Mouse (Mus musculus) right cerebral cortex, postnatal 36 days (tissue): Measurements from ENCODE around the gene Dusp18.
A peak's percentile ranks its signal among the peaks of the same experiment; 100 is the strongest.

Experiments
- DNase-seq, 2 experiments: peaks; one replicate each; pipeline ENCODE4 v3.0.0; 2022; ENCODE audit warnings: low spot score in 2 of 2, mixed read lengths in 1 of 2

Dusp18 gene

DNA sequence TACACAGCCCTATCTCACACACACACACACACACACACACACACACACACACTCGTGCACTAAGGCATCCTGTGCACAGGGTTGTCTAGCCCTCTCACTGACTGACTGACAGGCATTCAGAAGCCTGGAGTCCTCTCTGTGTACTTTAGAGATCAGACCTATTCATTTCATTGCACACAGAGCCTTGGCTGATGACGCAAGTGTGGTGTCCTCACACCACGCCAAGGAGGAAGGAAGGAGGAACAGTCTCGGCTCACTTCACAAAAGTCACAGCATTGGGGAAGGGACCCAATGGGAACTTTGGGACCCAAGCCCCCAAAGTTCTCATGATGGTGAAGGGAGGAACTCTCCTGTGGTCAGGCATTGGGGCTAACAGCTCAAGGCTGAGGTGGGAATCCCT, 35.0 kb downstream of the Dusp18 start:
- DNase-seq = no peak

DNA sequence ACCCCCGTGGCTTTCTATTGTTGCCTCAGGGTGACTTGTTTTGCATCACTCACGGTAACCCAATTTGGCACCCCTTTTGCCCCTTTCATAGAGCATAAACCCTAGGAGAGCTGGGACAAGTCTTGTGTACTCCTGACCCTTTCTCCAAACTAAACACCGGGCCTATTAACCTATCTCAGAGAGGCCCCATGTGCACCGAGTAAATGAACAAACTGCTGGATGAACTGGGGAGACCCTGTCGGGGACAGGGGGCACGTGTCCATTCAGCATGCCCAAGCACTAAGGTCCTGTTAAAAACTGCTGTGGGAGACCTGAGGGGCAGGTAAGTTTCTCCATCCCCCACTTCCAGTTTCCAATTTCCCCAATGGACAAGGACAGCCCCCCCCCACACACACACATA, 35.9 kb downstream of the Dusp18 start:
- no peak for DNase-seq

DNA sequence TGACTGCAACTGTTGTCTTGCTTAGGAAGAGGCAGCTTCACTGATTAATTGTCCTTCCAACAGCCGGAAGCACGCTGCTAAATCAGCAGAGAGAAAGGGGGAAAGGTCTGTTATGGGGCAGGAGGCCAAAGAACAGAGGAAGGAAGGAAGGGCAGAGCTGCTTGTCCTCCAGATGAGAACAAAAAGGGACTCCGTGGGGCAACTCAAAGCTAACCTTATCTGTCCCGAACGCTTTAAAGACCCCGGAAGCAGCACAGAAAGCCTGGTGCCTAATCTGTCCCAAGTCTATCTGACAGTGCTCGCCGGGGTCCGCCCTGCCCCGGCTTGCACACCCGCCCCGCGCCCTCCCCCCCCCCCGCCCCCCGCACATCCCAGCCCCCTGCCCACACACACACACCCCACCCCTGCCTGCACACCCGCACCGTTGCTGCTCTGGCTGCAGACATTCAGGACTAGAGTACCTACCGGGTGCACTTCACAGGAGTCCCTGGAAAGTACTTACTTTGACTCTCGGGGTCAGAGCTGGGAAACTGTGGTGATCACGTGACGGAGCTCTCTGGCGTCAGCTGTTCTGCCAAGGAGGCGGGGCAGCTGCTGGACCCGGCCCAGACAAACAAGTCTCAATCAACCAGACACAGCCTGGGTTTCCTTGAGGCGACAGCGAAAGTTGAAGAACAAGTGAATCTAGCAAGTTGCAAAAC, 36.6 kb downstream of the Dusp18 start, which contains the start of gene Tcn2:
Tcn2 (minus strand) TSS at position 649 of the 701 bp plus-strand sequence.
- DNase-seq = peak; percentile 45 to 53

DNA sequence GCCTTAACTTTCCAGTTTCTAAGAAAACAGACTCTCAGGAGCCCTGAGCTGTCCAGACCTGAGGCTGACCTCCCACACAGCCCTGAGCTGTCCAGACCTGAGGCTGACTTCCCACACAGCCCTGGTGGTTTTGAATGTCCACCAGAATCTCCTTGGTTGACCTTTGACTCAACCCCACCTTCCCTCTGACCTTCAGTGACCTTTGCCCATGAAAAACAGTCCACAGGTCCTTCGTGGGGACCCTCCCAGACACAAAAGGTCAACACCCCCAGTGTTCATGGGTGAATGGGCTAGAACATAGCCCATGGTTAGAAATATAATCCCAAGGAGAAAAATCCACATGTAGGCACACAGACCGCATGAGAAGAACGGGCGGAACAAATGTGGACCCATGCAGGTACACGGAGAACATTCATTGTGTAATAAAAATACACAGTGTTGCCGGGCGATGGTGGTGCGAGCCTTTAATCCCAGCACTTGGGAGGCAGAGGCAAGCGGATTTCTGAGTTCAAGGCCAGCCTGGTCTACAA, 38.8 kb downstream of the Dusp18 start:
- no peak for DNase-seq

DNA sequence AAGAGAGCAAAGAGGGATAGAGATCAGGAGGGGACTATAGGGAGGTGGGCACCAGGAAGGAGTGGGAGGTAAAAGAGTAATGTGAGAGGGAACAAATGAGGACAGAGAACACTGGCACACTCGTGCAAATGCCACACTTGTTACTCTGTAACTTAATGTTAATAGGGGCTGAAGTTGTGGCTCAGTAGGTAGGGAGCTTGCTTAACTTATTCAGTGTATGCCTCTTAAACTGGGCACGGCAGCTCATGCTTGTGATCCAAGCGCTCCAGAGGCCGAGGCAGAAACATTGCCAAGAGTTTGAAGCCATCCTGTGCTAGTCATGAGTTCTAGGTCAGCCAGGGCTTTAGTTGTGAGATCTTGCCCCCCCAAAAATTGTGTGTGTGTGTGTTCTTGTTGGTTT, 40.1 kb downstream of the Dusp18 start:
- DNase-seq = no peak

DNA sequence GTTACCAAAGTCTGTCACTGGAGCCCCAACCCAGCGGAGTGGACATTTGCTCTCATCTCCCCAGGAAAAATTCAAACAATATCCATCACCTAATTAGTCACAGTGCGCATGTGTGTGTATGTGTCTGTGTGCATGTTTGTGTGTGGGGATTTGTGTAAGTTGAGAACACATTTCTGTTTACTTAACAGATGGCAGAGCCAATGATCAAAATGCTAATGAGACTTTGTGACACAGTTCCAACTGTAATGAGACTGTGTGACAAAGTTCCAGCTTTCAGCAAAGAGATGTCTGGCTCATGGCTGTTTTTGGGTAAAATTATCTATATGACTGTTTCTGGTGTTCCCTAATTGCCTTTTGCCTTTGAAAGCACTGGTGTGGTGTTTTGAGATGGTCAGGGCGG, 41.3 kb downstream of the Dusp18 start:
- DNase-seq = no peak

DNA sequence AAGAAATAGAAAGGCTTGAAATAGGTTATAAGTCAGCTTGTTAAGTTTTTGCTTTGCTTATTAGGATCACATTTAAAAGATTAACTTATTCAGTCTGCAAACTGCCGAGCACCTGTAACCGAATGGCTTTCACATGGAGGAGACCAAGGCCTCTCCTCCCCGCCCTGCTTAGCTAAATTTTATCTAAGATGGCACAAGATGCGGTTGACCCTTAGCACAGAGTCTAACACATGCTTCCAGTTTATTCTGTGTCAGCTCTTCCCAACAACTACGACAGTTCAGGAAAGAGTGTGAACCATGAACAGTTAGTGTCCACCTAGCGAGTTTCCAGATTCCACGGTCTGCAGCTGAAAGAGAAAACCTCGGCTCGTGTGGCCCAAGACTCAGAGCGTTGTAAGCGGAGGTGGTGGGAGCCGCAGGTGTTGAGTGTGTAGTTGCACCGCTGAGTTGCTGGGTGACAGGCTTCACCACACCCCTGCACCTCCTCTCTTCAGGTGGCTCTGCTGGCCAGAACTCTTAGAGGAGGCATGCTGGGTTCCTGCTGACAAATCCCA, 42.4 kb downstream of the Dusp18 start:
- no peak for DNase-seq

DNA sequence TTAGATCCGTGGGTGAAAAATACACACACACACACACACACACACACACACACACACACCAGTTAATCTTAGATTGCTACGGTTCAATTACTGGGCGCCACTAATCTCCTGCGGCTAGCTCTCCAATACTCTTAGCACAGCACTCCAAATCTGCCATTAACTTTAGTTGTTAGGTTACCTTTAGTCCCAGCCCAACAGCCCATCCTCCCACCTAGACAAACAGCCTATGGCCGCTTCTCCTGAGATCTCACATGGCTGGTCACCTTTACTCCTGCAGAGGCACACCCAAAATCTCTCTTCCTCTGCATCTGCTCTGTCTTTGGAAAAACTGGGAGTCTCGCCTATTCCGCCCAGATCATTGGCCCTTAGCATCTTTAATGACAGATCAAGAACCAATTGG, 46.3 kb downstream of the Dusp18 start:
- DNase-seq = no peak

DNA sequence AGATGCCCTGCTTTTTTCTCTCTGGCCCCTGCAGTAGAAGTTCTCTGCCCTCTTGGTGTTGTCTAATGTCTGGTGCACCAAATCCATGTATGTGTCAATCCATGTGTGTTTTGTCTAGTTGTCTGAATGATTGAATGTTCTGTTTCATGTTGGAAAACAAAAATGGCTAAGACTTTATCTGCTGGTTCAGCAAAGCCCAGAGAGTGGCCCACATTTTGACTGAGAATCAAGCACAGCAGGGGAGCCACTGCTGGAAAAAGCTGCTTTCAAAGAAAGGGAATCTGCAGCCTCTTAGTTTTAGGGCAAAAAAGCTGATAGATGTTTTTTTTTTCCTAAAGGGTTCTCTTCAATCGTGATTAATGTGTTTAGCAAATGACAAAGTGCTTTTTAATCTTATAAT, 51.3 kb downstream of the Dusp18 start:
- no peak for DNase-seq
